Mouse (Mus musculus): ENCODE data around the gene Nr3c2. TPM values are rescaled to one million over a fixed set of nuclear protein-coding genes. Genes with fewer than 3 reads are reported as not detected.
A peak's percentile ranks its signal among the peaks of the same experiment; 100 is the strongest.

Gene Nr3c2
- polyA plus RNA-seq (2017; shearing (Covaris generic)) = 1 to 10 TPM; 6.6 to 9.7 TPM

DNA sequence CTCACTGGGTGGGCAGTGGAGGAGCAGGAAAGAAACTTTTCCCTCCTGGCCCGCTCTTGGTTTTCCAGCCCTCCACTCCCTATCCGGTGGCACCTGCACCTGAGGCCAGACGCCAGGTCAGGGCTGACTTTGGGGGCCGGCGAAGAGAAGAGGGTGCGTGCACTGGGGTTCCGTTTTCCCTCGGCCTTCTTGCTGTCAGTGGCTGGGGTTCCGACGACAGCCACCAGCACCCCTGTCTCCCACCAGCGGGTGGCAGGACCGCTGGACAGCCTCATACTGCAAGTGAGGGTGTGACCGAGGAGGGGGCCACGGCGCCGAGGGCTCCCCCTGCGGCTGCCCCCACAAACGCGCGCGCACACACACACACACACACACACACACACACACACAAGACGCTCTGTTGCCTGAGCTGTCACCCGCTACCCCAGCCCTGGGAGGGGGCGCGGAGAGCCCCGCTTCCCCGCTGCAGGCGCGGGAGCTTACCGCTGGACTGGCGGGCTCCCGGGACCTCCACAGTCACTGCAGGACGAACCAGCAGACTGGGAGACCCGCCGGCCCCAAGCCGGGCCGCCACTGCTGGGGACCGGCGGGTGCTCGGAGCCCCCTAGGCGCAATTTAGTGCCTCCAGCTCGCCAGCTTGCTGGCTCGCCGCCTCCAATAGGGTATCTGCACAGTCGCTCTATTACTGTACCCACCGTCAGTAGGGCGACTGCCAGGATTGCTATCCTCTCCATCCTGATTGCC, at the start of gene Nr3c2:
Nr3c2 (plus strand) TSS at position 32 of the 744 bp plus-strand sequence.
- no peak for ATAC-seq

DNA sequence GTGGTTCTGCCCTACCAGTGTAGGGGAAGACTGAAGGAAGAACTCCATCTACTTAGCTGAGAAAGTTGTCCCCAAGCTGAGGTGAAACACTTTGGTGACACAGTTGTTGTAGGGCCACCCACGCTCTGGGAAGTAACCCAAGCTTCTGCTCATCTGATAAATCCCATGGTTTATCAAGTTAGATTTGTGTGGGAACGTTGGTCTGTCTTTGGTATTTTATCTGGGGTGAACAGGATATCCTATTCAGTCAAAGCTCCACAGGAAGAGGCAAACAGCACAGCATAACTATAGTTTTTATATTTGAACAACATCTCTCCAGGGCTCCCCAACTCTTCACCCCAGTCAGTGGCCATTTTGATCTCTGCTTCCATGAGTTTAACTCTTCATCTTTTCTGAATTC, 40.7 kb upstream of the Nr3c2 start:
- no peak for ATAC-seq

DNA sequence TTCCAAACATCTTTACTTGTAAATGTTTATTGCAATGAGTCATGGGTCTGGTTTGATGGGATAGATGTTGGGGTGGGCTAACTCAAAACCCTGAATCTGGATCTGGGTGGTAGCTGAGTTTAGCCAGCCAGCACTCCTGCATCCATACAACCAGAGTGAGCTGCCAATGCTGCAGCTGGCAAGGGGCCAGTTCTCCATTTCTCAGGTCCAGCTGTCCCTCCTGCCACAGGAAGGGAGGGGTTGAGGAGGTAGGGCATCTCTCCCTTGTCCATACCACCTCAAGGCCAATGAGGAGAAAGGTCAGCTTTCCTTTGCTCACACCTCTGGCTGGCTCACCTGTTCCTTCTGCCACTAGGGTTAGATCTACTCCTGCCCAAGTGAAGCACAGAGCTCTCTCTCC, 39.5 kb upstream of the Nr3c2 start:
- no peak for ATAC-seq

DNA sequence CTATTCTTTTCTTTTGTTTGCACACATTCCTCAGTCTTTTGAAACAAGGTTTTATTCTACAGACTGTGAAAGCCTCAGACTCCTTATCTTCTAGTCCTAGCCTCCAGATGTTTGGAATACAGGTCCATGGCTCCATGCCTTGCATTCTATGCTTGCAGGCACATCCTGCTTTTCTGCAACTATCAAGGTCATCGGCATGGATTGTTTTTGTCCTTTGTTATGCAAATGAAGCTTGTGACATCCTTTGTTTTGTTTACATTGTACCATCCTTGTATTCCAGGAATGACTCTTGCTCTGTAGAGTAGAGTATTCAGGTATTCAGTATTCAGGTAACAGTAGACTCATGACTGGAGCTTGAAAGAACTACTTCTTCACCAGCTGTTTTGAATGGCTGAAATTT, 36.2 kb upstream of the Nr3c2 start:
- no peak for ATAC-seq

DNA sequence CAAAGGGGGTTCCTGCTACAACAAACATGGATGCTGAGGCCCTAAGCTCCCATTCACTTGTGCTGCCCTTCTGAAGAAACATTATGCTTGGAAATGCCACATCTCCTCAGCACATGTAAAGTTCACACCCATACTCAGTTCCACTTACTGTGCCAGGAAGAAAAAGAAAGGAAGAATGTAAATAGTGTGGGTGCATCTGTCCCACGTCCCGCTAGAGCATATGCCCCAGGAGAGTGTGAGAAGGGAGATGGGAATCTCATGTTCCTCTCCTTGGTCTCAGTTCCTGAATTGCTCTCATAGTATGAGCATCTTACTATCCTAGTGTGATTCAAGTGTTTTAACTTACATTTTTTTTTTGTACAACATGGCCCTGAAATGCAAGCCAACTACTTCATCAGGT, 22.4 kb upstream of the Nr3c2 start:
- ATAC-seq = no peak

DNA sequence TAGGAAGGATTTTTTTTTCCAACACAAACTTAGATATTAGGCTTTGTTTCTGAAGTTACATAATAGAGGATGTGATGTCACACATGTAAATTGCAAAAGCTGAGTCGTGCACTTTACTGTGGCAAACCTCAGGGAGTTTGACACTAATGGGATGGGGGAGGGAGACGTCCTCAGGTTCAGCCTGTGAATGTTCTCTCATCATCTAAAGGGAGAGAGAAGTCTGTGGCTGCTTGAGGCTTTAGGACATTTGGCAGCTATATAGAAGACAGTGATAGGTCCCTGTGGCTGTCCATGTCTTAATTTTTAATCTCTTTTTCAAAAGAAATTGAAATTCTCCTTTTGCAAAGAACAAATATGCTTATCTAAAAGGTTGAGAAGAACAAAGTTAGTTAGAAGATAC, 2.2 kb upstream of the Nr3c2 start:
- ATAC-seq = no peak

DNA sequence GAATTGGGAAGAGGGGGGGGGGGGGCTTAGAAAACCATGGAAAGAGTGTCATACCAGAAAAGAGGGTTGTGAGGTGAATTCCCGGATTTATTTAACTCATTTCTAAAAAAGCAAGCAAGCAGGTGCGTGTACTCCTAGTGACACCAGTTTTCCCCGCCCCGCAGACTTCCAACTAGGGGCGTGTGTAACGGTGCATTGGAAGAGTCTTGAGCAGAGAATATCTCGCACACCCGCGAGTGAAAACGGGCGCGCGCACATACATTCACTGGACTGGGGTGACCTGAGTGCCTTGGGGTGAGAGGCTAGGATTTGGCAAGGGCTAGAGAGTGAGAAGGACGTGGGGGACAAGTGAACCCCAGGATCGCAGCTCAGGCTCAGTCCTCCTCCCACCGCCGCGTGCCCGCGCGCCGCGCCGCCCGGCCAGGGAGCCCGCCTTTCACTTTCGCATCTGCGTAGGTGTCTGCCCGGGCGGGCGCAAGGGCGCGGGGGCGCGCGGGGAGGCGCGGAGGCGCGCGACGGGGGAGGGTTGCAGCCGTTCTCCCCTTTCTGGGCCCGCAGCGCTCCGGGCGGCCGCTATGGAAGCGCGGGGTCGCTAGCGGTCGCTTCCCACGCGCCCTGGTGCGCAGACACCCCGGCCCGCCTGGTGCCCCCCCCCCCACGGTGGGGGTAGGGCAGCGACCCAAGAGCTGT, 376 bp upstream of the Nr3c2 start:
- ATAC-seq = peak; percentile 45

DNA sequence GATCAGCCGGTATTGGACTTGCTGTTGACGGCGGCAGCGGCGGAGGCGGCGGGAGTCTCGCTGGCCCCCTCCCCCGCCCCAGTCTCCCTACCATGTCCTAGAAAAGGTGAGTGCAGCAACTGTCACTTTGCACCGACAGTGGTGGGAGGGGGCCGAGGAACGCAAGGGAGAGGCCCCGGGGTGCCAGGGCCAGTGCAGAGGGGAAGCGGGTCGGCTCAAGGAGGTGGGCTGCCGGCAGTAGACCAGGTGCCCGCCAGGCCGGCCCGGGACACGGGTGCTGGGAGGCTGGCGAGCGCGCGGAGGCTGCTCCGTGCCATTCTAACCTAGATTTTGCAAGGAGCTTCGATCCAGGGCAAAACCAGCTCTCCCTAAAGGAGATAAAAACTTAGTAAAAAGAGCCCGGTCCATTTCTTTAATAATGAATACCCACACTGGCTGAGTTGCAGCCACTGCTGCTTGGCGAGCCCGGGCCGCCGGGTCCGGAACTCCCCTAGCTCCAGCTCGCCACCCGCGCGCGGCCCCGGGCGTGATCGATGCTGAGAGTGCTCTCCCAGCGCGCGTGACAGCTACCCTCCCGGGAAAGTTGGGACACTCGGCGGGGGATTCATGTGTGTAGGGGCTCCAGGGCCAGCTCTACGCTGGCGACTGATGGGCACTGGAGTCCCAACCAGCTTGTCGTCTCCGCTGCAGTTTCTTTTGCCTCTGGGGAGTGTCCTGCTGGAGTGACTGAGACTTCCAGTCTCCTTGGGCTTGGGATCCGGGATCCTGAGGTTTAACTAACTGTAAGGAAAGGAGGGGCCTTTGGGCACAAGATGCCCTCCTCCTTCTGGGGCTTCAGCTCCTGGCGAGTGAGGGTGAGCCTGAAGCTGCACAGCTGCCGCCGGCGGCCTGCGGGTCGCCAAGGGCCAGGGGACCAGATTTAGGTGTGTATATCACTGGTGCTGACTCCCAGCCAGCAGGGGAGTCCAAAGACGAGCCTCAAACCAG, 1.2 kb downstream of the Nr3c2 start:
- ATAC-seq = no peak

DNA sequence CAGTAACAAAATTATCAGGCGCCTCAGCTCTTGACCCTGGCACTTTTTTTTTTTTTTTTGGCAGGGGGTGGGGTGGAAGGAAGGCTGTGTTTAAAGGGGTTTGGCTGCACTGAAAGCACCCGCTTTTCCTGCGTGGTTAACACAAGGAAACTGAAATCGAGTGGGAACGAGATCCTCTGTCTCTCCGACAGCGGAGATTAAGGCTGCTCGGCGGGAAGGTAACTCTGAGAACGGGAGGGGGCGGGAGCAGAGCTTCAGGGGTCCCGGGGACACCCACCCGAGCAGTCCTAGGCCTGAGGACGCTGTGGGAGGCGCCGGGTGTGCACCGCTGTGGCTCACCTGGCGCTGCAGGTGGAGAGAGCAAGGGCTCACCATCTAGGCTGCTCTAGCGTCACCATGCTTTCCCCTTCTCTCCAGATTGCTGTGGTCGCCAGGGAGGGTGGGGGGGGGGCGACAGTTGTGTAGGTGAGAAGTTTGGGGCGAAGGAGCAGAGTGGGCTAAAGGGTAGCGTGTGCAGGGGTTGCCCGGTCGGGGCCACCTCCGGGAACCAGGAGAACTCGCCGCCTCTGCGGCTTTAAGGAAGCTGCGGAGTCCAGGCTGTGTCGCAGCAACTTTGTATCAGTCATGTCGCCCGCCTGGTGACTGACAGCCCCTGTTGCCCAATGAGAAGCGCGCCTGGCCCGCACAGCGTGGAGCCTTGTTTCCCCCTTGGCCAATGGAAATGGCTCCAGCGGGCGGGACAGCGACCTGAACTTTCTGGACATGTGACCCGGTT, 2.4 kb downstream of the Nr3c2 start:
- peak; percentile 81 for ATAC-seq

DNA sequence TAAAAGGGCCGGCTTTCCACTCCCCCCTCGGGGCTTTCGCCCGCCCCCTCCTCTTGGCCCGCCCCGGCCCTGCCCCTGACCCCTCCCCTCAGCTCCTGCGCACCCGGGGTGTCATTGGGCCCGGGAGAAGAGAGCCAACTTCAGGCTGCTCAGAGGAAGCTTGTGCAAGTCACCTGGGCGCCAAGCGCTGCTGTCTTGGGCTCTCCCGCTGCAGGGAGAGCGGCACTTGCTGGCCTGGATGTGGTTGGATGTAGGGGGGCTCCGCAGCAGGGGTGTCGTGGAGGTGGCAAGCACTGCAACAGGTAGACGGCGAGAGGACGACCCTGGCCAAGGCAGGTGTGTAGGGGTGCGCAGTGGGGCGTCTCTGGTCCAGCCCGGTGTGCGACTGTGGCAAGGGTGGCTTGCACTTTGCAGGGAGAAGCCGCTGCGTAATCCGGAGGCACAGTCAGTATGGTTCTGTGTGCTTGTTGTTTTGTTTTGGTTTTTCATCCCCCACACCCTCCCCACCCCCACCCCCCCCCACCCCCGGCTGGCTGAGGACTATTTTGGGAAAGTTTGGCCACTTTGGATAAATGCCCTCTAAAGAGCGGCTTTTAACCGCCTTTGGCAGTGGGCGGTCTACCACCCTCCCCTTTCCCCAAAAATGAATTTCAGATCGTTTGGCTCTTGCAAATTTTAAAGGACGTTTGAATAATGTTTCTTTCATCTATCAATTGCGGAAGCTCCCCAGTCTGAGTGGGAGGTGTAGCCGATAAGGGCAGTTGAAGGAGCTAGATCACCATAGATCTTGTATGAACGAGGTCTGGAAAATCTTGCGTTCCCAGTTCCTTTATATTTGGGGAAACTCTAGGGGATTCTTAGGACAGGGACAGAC, 3.2 kb downstream of the Nr3c2 start:
- ATAC-seq = no peak

DNA sequence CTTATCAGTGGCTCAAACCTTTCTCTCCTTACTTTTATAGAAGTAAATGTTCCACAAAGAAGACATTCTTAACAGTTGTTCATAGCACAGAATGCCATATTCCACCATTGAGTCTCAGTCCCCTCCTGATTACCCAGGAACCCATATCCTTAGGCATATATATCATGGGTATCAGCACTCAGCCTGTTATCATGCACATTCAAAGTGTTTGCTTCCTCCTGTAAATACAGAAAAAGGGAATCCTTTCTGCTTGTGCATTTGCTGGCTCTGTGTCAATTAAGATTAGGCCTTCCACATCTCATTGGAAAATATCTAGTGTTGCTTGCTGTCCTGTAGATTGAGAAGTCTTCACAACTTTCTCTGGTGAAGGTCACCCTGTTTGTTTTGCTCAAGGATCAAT, 12.0 kb downstream of the Nr3c2 start:
- no peak for ATAC-seq

DNA sequence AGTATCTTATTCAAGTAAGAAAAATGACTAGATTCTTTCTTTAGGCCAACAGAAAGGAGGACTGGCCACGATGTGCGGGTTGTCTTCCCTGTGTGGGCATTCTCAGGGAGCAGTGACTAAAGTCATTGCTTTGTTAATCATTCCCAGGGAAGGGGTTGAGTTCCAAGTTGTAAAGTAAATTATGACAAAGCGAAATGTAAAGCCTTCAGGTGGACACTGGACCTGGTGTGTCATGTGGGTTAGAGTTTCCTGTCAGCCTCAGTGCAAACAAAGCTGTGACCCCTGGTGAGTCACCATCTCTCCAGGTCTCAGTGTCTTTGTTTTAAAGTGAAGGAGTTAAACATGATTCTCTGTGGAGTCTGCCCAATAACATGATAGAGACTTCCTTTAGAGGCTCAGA, 13.4 kb downstream of the Nr3c2 start:
- ATAC-seq = no peak

DNA sequence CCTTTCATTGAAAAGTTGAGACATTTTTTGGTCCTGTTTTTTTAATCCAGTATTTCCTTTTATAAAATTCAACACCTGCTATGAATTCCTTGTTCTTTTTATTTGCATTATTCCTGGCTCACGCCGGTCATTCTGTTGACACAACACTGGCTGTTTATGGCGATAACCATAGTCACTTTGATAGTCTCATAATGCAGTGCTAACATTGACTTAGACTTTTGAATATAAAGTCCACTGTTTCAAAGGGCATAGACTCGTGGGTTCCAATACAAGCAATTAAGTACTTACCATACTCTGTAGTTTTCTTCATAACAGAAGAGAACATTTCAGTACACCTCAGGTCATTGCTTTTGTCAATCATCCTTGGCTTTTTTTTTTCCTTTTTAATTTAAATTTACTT, 14.0 kb downstream of the Nr3c2 start:
- ATAC-seq = no peak

DNA sequence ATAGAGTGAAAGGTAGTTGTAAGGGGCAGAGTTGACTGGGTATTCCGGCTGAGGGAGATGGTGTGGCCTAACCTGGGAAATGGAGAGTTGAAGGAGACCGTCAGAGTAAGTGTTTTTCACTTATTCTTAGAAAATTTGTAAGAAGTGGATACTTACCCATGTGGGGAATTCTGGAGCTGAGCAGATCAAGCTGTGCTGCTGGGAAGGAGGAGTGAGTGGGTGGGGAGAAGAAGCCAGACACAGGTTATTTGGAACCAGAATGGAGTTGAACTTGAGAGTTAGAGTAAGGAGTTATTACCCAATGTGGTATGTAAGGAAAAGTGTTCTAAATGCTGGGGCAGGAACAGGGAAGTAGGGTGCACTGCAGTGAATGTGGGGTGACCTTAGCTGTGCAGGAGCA, 16.0 kb downstream of the Nr3c2 start:
- ATAC-seq = no peak

DNA sequence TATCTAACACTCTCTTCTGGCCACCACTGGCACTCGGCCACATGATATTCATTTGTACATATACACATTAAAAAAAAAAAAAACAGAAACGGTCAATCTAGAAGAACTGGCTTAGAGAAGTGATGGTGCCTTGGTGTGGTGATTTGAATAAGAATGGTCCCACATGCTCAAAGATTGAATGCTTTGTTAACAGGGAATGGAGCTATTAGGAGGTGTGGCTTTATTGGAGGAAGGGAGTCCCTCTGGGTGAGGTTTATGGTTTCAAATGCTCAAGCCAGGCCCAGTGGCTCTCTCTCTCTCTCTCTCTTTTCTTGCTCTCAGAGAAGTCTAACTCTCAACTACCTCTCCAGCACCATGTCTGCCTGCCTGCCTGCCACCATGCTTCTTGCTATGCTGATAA, 20.3 kb downstream of the Nr3c2 start:
- no peak for ATAC-seq

DNA sequence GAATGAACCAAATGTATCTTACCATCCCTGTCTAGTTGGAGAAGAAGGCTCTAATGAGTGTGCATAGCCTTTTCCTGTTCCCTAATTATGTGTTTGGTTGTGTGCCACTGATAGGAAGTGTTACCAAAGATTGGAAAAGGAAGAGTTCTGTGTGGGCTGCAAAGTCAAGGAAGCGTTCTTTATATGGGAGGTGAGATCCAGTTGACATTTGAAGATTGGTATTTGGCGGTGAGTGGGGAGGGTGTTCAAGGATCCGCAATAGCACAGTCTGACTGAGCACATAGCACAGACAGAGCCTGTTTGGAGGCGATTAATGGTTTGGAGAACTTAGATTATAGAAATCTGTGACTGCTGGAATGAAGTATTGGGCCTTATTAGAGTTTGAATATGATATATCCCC, 24.9 kb downstream of the Nr3c2 start:
- ATAC-seq = no peak

DNA sequence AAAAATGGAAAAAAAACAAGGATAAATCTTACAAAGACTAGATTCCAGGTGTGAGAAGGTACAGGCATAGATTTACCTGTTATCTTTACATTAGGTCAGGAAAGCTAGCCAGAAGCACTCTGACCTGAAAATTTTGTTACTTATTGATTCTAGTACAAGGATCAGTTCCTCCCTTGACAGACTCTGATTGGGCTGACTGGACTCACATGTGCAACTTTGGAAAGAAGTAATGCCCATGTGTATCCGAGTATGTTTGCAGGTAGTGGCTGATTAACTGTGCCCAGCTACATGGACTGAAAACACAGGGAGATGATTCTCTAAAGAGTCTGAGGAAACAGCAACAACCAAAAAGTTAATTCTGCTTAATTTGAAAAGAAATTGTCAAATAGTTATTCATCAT, 29.1 kb downstream of the Nr3c2 start:
- no peak for ATAC-seq

DNA sequence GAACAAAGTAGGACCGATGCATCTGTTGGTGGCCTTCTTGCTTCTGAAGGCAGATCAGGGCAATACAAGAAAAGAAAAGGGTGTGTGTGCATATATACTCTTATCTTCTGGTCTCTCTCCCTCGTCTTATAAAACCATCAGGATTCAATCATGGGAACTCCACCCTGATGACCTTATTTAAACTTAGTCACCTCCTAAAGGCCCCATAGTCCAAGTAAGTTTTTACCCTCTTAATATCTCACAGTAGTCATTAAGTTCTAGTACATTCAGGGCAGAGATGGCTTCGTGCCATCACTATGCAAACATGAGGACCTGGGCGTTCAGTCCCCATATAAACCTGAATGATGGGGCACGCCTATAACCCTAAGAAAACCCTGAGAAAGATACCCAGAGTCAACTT, 29.6 kb downstream of the Nr3c2 start:
- no peak for ATAC-seq

DNA sequence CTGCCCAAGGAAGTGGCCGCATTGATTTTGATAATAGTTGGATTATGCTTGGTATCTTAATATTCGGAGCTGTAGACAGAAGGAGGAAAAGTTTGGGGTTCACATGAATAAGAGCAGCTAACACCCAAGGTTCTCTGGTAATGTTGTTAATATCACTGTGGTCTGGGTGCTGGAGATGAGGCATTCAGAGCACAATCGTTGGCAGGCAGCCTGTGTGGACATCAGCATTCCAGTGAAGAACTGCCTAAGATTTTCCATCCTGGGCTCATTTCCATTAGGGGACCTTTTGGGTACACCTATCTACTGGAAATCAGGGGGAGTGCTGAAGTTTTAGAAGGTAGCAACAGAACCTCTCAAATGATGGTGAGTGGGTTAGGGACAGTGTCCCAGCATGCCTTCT, 65.8 kb downstream of the Nr3c2 start:
- ATAC-seq = no peak

DNA sequence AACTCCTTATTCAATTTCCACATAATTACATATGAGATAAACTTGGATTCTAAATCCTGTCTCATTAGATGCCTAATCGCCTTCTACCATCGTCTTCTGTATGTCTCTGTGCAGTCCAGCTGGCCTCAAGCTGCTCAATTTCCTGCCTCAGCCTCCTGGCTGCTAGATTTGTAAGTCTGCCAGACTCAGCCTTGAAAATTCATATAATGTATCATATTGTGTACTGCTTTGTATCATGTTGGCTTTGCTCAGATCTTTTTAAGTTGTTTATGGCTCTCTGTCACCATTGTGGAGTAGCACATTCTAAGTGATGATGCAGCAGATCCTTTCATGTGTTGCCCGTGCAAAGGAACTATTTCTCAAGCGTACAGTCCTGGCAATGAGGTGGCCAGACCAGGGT, 71.9 kb downstream of the Nr3c2 start:
- ATAC-seq = no peak

DNA sequence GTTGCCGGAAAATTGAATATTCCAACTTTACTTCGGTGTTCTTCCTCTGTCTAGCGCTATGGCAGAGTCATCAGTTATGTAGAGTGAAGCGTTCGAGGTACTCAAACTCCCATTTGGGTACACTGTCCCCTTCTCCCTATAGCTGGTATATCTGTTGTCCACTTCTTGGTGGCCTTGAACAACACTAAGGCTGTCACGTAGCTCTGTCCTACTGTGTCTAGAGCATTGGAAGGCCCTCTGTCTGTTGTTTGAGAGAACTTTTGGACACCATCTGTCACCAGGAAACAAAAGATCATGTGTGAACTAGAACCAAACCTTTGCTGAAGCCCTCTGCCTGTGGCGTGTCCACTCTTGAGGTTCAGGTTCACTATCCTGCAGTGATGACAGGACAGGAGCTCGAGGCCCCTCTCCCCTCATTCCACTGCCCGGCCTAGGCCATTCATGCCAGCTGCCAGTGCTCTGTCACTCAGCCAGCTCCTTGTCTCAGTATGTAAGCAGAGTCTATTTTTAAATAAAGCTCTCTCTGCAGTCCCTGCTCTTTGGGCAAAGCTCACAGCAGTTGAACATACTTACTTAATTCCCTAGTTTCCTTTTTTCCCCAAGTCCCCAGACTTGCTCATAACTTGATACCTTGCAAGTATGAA, 72.6 kb downstream of the Nr3c2 start:
- ATAC-seq = no peak
